8 mouse cellular contexts compared by ENCODE assay signal in genomic region chr15:98631493-98631892, GRCm38 (mm10). TPM values are rescaled to one million over a fixed set of nuclear protein-coding genes. Genes with fewer than 3 reads are reported as not detected.
DNase-seq lines count a peak whose midpoint lies in the region; ATAC-seq and TF ChIP-seq lines count a peak whose summit lies in the region.

No protein-coding gene starts in this region.

- no peaks in the 10 kb centered on the region for H3K9me3 ChIP-seq in heart, embryonic 10.5 days
- no peaks in the 10 kb centered on the region for H3K9me3 ChIP-seq in lung, postnatal 0 days (ENCODE audit: low read length)

- no peaks in the 10 kb centered on the region for H3K36me3 ChIP-seq in heart, embryonic 10.5 days
- H3K36me3 ChIP-seq in lung, postnatal 0 days (ENCODE audit: insufficient read depth, low read length) = no peaks in the 10 kb centered on the region

- H3K27me3 ChIP-seq in heart, embryonic 10.5 days (ENCODE audit: insufficient read depth, poor library complexity, severe bottlenecking) = peaks cover 85% of the 10 kb centered on the region
- H3K27me3 ChIP-seq in lung, postnatal 0 days (replicated peaks; ENCODE audit: insufficient read depth, low read length) = peaks cover 13% of the 10 kb centered on the region

- peak overlapping the region; percentile 80 for H3K27ac ChIP-seq in heart, embryonic 10.5 days
- no peak overlapping the region for H3K27ac ChIP-seq in lung, postnatal 0 days (ENCODE audit: low read length)
- H3K27ac ChIP-seq in olfactory bulb, adult 2 months (ENCODE audit: insufficient read depth, low read depth, low read length) = no peak overlapping the region

- H3K4me1 ChIP-seq in heart, embryonic 10.5 days = peaks cover 79% of the 10 kb centered on the region
- H3K4me1 ChIP-seq in lung, postnatal 0 days (ENCODE audit: insufficient read depth, low read depth, low read length) = peaks cover 17% of the 10 kb centered on the region; the same call in 1 of the 2 replicates
- H3K4me1 ChIP-seq in olfactory bulb, adult 2 months (ENCODE audit: control insufficient read depth, insufficient read depth, low read length) = peaks cover 52% of the 10 kb centered on the region

- no peak for TF ChIP-seq POLR2A in olfactory bulb, adult 2 months (IDR thresholded peaks at IDR 0.05; ENCODE audit: insufficient read depth, low read depth, low read length)

- H3K4me2 ChIP-seq in lung, postnatal 0 days (replicated peaks; ENCODE audit: low read depth, low read length) = peak overlapping the region; percentile 57

- ATAC-seq in lung, postnatal 0 days = peak; percentile 35

- peak; percentile 88 for DNase-seq in CD4-positive, CD25-positive, alpha-beta regulatory T cell, adult 2 months (ENCODE audit: low read depth, low spot score)
- peak; percentile 90 for DNase-seq in WW6 (ENCODE audit: low read depth, low spot score)
- peak; percentile 90 for DNase-seq in embryo, embryonic 10 days (ENCODE audit: low spot score)
- peak; percentile 90 for DNase-seq in heart, embryonic 10.5 days (ENCODE audit: low spot score)
- DNase-seq in kidney, adult 8-10 months = peak; percentile 64 to 65
- peak; percentile 77 for DNase-seq in lung, postnatal 0 days (ENCODE audit: low spot score)
- DNase-seq in urinary bladder, postnatal 4 days (ENCODE audit: low spot score in 2 of 2) = peak; percentile 72 to 88

- TF ChIP-seq EP300 in lung, postnatal 0 days (IDR thresholded peaks at IDR 0.05) = no peak

- no peak overlapping the region for H3K9ac ChIP-seq in lung, postnatal 0 days (replicated peaks; ENCODE audit: low read depth)

- peak; percentile 94 for TF ChIP-seq CTCF in lung, postnatal 0 days (IDR thresholded peaks at IDR 0.05)
- TF ChIP-seq CTCF in olfactory bulb, adult 2 months (IDR thresholded peaks at IDR 0.05; ENCODE audit: insufficient read depth, low read depth, low read length) = peak; percentile 94

- WGBS in heart, embryonic 10.5 days = 0% methylated on average over 18 of the region's 18 CpGs
- WGBS in lung, postnatal 0 days = 1% methylated on average over 17 of the region's 18 CpGs
- 2% methylated on average over 18 of the region's 18 CpGs for WGBS in olfactory bulb, adult 2 months

- peak overlapping the region; percentile 60 for H3K4me3 ChIP-seq in heart, embryonic 10.5 days
- H3K4me3 ChIP-seq in lung, postnatal 0 days (ENCODE audit: low read depth, low read length) = peak overlapping the region; percentile 28; the same call in 1 of the 2 replicates
- H3K4me3 ChIP-seq in olfactory bulb, adult 2 months (ENCODE audit: insufficient read depth, low read depth, low read length) = peak overlapping the region; percentile 72

RNA-seq across cellular contexts. Expression of gene Cacnb3, which starts 0.9 kb away (rescaled TPM):
- 9.9 and 23.3 TPM in 2 replicates for polyA plus RNA-seq in heart, embryonic 10.5 days (2016; fragmentation: Nextera tagmentation; extraction: Ambion mirVana)
- polyA plus RNA-seq in lung, postnatal 0 days (2015; fragmentation: Nextera tagmentation; extraction: Ambion mirVana) = 7.4 and 10.7 TPM in 2 replicates
- polyA plus RNA-seq in olfactory bulb, adult 2 months (2012; ENCODE audit: insufficient read depth, insufficient read length, low replicate concordance, missing spikeins) = not detected in 2 replicates

RNA-seq across cellular contexts. Expression of gene Adcy6, which starts 21.6 kb away (rescaled TPM):
- polyA plus RNA-seq in heart, embryonic 10.5 days (2016; fragmentation: Nextera tagmentation; extraction: Ambion mirVana) = 25.5 and 33.5 TPM in 2 replicates
- 9.2 and 12.1 TPM in 2 replicates for polyA plus RNA-seq in lung, postnatal 0 days (2015; fragmentation: Nextera tagmentation; extraction: Ambion mirVana)
- 87.5 TPM in 1 of 2 replicates, not detected in the other for polyA plus RNA-seq in olfactory bulb, adult 2 months (2012; ENCODE audit: insufficient read depth, insufficient read length, low replicate concordance, missing spikeins)

RNA-seq across cellular contexts. Expression of gene Ddx23, which starts 31.2 kb away (rescaled TPM):
- 15.6 and 17.5 TPM in 2 replicates for polyA plus RNA-seq in heart, embryonic 10.5 days (2016; fragmentation: Nextera tagmentation; extraction: Ambion mirVana)
- 14.5 and 17.5 TPM in 2 replicates for polyA plus RNA-seq in lung, postnatal 0 days (2015; fragmentation: Nextera tagmentation; extraction: Ambion mirVana)
- not detected in 2 replicates for polyA plus RNA-seq in olfactory bulb, adult 2 months (2012; ENCODE audit: insufficient read depth, insufficient read length, low replicate concordance, missing spikeins)

RNA-seq across cellular contexts. Expression of gene Rnd1, which starts 45.8 kb away (rescaled TPM):
- 1.7 and 2.8 TPM in 2 replicates for polyA plus RNA-seq in heart, embryonic 10.5 days (2016; fragmentation: Nextera tagmentation; extraction: Ambion mirVana)
- 3.1 and 3.9 TPM in 2 replicates for polyA plus RNA-seq in lung, postnatal 0 days (2015; fragmentation: Nextera tagmentation; extraction: Ambion mirVana)
- polyA plus RNA-seq in olfactory bulb, adult 2 months (2012; ENCODE audit: insufficient read depth, insufficient read length, low replicate concordance, missing spikeins) = not detected in 2 replicates
